Mouse (Mus musculus): ENCODE measurements around the gene Crtc3.

- TF ChIP-seq GATA1 (IDR thresholded peaks at IDR 0.05; ENCODE audit: borderline replicate concordance, low read length): no peak
- TF ChIP-seq CTCF (IDR thresholded peaks at IDR 0.05; ENCODE audit: low read depth, low read length): no peak
- TF ChIP-seq POLR2AphosphoS5 (IDR thresholded peaks at IDR 0.05; ENCODE audit: insufficient replicate concordance, low read depth, low read length): no peak
- no peak for TF ChIP-seq TAL1 (conservative IDR thresholded peaks at IDR 0.05; ENCODE audit: low read depth, low read length)
- TF ChIP-seq GATA2 (IDR thresholded peaks at IDR 0.05; ENCODE audit: borderline replicate concordance, low read depth, low read length): no peak
Observed at GRCm38 (mm10) chr7:80587684-80588083, 101.0 kb downstream of the Crtc3 start.

Data from G1E (cell line).